Mouse (Mus musculus): ENCODE measurements around the gene Sh3bgrl2. TPM values are rescaled to one million over a fixed set of nuclear protein-coding genes. Genes with fewer than 3 reads are reported as not detected.

The Sh3bgrl2 gene
- polyA plus RNA-seq, 1 experiment from 2014 or later: 17.3 TPM

GRCm38 (mm10) chr9:83656960-83657651 lies 109.0 kb downstream of the Sh3bgrl2 start:
- no peaks in the 10 kb centered on the region for H3K4me1 ChIP-seq (ENCODE audit: insufficient read depth, low read depth, low read length)
- no peaks in the 10 kb centered on the region for H3K9me3 ChIP-seq (ENCODE audit: low read length)
- 10% methylated on average over 8 of the region's 8 CpGs for WGBS
- H3K27me3 ChIP-seq (replicated peaks; ENCODE audit: insufficient read depth, low read length): no peaks in the 10 kb centered on the region
- 0 out of 2 replicates have a peak overlapping the region, but pooled peaks have one; percentile 1 for H3K4me2 ChIP-seq (replicated peaks; ENCODE audit: low read depth, low read length)
- H3K36me3 ChIP-seq (ENCODE audit: insufficient read depth, low read length): no peaks in the 10 kb centered on the region
- ATAC-seq (no peak), DNase-seq (ENCODE audit: low spot score) (no peak)
- no peak overlapping the region for H3K4me3 ChIP-seq (ENCODE audit: low read depth, low read length)
- no peak for TF ChIP-seq CTCF (IDR thresholded peaks at IDR 0.05)
- no peak for TF ChIP-seq EP300 (IDR thresholded peaks at IDR 0.05)
- H3K9ac ChIP-seq (replicated peaks; ENCODE audit: low read depth): no peak overlapping the region
- no peak overlapping the region for H3K27ac ChIP-seq (ENCODE audit: low read length)

GRCm38 (mm10) chr9:83657652-83658002 lies 109.5 kb downstream of the Sh3bgrl2 start:
- Histone ChIP-seq H3K4me3 (ENCODE audit: low read depth, low read length) (no peak overlapping the region), H3K27me3 (replicated peaks; ENCODE audit: insufficient read depth, low read length) (no peaks in the 10 kb centered on the region), H3K27ac (ENCODE audit: low read length) (no peak overlapping the region), H3K4me2 (replicated peaks; ENCODE audit: low read depth, low read length) (no peak overlapping the region), H3K9me3 (ENCODE audit: low read length) (no peaks in the 10 kb centered on the region), H3K9ac (replicated peaks; ENCODE audit: low read depth) (no peak overlapping the region), H3K4me1 (ENCODE audit: insufficient read depth, low read depth, low read length) (no peaks in the 10 kb centered on the region), H3K36me3 (ENCODE audit: insufficient read depth, low read length) (no peaks in the 10 kb centered on the region)
- no peak for ATAC-seq
- TF ChIP-seq CTCF (IDR thresholded peaks at IDR 0.05) (no peak), EP300 (IDR thresholded peaks at IDR 0.05) (no peak)
- WGBS: 33% methylated on average over 6 of the region's 6 CpGs
- DNase-seq (ENCODE audit: low spot score): peak; percentile 25

DNA sequence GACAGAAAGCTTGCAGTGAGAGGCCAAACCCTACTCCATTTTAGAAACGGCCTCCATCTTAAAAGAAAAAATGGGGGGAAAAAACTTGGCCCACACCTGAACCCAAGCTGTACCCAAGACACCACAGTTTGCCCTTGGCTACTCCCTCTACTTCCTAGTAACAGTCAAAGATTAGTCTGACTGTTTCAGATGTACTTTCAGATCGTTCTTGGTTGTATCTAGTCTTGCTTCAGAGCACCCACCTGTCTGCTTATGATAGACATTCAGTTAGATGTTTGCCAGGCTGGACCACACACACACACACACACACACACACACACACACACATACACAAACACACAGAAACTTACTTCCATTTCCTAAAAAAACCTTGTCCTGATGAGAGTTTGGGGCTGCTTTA lies 111.0 kb downstream of the Sh3bgrl2 start:
- Histone ChIP-seq H3K9me3 (ENCODE audit: low read length) (no peaks in the 10 kb centered on the region), H3K27me3 (replicated peaks; ENCODE audit: insufficient read depth, low read length) (no peaks in the 10 kb centered on the region), H3K36me3 (ENCODE audit: insufficient read depth, low read length) (no peaks in the 10 kb centered on the region), H3K4me3 (ENCODE audit: low read depth, low read length) (no peak overlapping the region), H3K4me2 (replicated peaks; ENCODE audit: low read depth, low read length) (no peak overlapping the region), H3K27ac (ENCODE audit: low read length) (no peak overlapping the region), H3K4me1 (ENCODE audit: insufficient read depth, low read depth, low read length) (no peaks in the 10 kb centered on the region), H3K9ac (replicated peaks; ENCODE audit: low read depth) (no peak overlapping the region)
- TF ChIP-seq EP300 (IDR thresholded peaks at IDR 0.05) (no peak), CTCF (IDR thresholded peaks at IDR 0.05) (no peak)
- WGBS: 90% methylated on average over 2 of the region's 2 CpGs
- no peak for DNase-seq (ENCODE audit: low spot score)
- no peak for ATAC-seq

DNA sequence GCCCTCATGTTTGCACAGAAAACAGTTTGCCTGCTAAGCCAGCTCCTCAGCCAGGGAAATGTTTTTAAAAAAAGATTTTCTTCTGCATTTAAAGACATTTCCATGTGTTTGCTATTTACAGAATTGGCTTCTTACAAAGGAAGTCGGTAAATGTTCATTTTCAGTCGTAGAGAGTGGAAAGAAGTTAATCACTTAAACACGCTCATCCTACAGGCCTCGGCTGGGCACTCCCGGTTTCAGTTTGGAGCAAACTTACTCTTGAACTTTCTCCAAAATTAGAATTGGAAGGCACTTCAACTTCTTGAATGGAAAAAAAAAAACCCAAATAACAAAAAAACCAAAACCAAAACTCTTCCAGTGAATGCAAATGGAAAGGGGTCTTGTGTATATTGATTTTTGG lies 113.7 kb downstream of the Sh3bgrl2 start:
- H3K9me3 ChIP-seq (ENCODE audit: low read length): no peaks in the 10 kb centered on the region
- WGBS: 74% methylated on average over 5 of the region's 5 CpGs
- DNase-seq (ENCODE audit: low spot score): no peak

GRCm38 (mm10) chr9:83663981-83664897 lies 116.1 kb downstream of the Sh3bgrl2 start:
- H3K36me3 ChIP-seq (ENCODE audit: insufficient read depth, low read length): no peaks in the 10 kb centered on the region
- no peak for ATAC-seq
- no peak overlapping the region for H3K27ac ChIP-seq (ENCODE audit: low read length)
- DNase-seq (ENCODE audit: low spot score): peak; percentile 21
- H3K27me3 ChIP-seq (replicated peaks; ENCODE audit: insufficient read depth, low read length): no peaks in the 10 kb centered on the region
- H3K4me2 ChIP-seq (replicated peaks; ENCODE audit: low read depth, low read length): peak overlapping the region; percentile 57
- H3K4me3 ChIP-seq (ENCODE audit: low read depth, low read length): peak overlapping the region; percentile 28
- WGBS: 20% methylated on average over 24 of the region's 33 CpGs
- no peaks in the 10 kb centered on the region for H3K4me1 ChIP-seq (ENCODE audit: insufficient read depth, low read depth, low read length)
- no peak for TF ChIP-seq EP300 (IDR thresholded peaks at IDR 0.05)
- TF ChIP-seq CTCF (IDR thresholded peaks at IDR 0.05): no peak
- no peaks in the 10 kb centered on the region for H3K9me3 ChIP-seq (ENCODE audit: low read length)
- no peak overlapping the region for H3K9ac ChIP-seq (replicated peaks; ENCODE audit: low read depth)

More for the DNA sequence above, 113.7 kb downstream of the Sh3bgrl2 start:
- Histone ChIP-seq H3K27ac (ENCODE audit: low read length) (no peak overlapping the region), H3K36me3 (ENCODE audit: insufficient read depth, low read length) (no peaks in the 10 kb centered on the region), H3K27me3 (replicated peaks; ENCODE audit: insufficient read depth, low read length) (no peaks in the 10 kb centered on the region), H3K4me3 (ENCODE audit: low read depth, low read length) (no peak overlapping the region), H3K4me1 (ENCODE audit: insufficient read depth, low read depth, low read length) (no peaks in the 10 kb centered on the region), H3K4me2 (replicated peaks; ENCODE audit: low read depth, low read length) (no peak overlapping the region), H3K9ac (replicated peaks; ENCODE audit: low read depth) (no peak overlapping the region)
- TF ChIP-seq CTCF (IDR thresholded peaks at IDR 0.05): no peak
- TF ChIP-seq EP300 (IDR thresholded peaks at IDR 0.05): no peak
- no peak for ATAC-seq

- TF ChIP-seq CTCF (IDR thresholded peaks at IDR 0.05) (no peak), EP300 (IDR thresholded peaks at IDR 0.05) (no peak)
- no peaks in the 10 kb centered on the region for H3K36me3 ChIP-seq (ENCODE audit: insufficient read depth, low read length)
- H3K4me3 ChIP-seq (ENCODE audit: low read depth, low read length): peak overlapping the region; percentile 28; the same call in 1 of the 2 replicates
- H3K27me3 ChIP-seq (replicated peaks; ENCODE audit: insufficient read depth, low read length): no peaks in the 10 kb centered on the region
- no peaks in the 10 kb centered on the region for H3K9me3 ChIP-seq (ENCODE audit: low read length)
- DNase-seq (ENCODE audit: low spot score) (no peak), ATAC-seq (no peak)
- WGBS: 27% methylated on average over 8 of the region's 8 CpGs
- H3K4me1 ChIP-seq (ENCODE audit: insufficient read depth, low read depth, low read length): no peaks in the 10 kb centered on the region
- H3K9ac ChIP-seq (replicated peaks; ENCODE audit: low read depth): no peak overlapping the region
- no peak overlapping the region for H3K27ac ChIP-seq (ENCODE audit: low read length)
- peak overlapping the region; percentile 57 for H3K4me2 ChIP-seq (replicated peaks; ENCODE audit: low read depth, low read length)
Measured at GRCm38 (mm10) chr9:83664951-83665350, 116.8 kb downstream of the Sh3bgrl2 start.
